Mouse (Mus musculus) left cerebral cortex, postnatal 25 days (tissue): Measurements from ENCODE around the gene Gm21854. TPM values are rescaled to one million over a fixed set of nuclear protein-coding genes. Genes with fewer than 3 reads are reported as not detected.
"Not testable (repeated sequence)": the region's sequence is repeated elsewhere in the genome, so short reads cannot be mapped to it uniquely, and the experiment has no call there.

Experiments used
- DNase-seq, 2 experiments: peaks; one replicate each; pipeline ENCODE4 v3.0.0; 2022; ENCODE audit warnings: low spot score in 2 of 2, mixed read lengths in 1 of 2
- intact Hi-C: fragments of 180-260 bp; cut with DNase I; formaldehyde crosslinking; loops from one replicate; pipeline ENCODE4 v1.15.1; 2025
- total RNA-seq, 2 experiments: library from RNA; stranded (reverse); gene quantifications; 2 replicates each; pipeline ENCODE4 v1.2.3; 2021

Gm21854 gene
- not detected for total RNA-seq

DNA sequence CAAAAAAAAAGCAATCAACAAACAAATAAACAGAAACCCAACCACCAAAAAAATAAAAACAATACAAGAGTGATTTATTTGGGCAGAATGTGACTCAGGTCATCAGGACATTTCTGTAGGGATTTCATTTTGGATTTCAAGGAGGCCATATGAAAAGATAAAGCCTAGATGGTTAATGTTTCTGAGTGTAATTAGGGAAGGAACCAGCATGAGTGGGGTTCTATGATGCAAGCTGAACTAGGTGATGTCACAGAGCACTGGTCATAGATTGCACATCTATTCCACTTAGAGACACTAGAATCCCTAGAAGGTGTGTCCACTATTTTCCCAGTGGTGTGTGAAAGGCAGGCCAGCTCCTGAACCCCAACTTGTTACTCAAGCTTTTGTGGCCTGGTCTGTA, at the start of gene Gm21854:
TSS of gene Gm21854 (plus strand) at position 301 of the 400 bp plus-strand sequence.
- DNase-seq, intact Hi-C loops: not testable (repeated sequence)

Other genes with a start within 250 kb of the Gm21854 start
- not detected for gene Gm20914, start 69.0 kb downstream of the Gm21854 start, total RNA-seq
- gene Gm28171, start 136.4 kb downstream of the Gm21854 start, total RNA-seq = not detected